Mouse (Mus musculus): ENCODE measurements around the gene Cend1.

DNA sequence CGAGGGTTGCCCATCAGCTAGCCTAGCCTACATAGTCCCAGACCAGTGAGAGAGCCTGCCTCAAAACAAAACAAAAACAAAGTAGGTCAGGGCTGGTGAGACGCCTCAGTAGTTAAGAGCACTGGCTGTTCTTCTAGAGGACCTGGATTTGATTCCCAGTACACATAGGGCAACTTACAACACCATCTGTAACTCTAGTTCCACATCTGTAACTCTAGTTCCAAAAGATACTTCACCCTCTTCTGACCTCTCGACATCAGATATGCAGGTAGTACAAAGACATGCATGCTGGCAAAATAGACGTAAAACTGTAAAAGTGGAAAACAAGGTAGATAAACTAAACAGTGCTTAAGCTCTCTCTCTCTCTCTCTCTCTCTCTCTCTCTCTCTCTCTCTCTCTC lies 5.5 kb downstream of the Cend1 start:
- TF ChIP-seq GATA1 (IDR thresholded peaks at IDR 0.05; ENCODE audit: low read length), result no peak
- TF ChIP-seq TAL1 (IDR thresholded peaks at IDR 0.05; ENCODE audit: low read length), result no peak
